Mouse (Mus musculus) common myeloid progenitor, adult 5-6 weeks (primary cell): ENCODE results near the gene Timm44. TPM values are rescaled to one million over a fixed set of nuclear protein-coding genes. Genes with fewer than 3 reads are reported as not detected.

Source experiments
- ATAC-seq: replicated peaks from 2 replicates; pipeline ENCODE4 v1.8.0; 2016; ENCODE audit warnings: low read depth, mild to moderate bottlenecking, moderate TSS enrichment, inconsistent platforms; ENCODE audit not compliant: poor library complexity, severe bottlenecking
- total RNA-seq: library from RNA; stranded (forward); fragments of 200-1000, 187-1606 nt; gene quantifications from 2 replicates; pipeline ENCODE4 v1.2.3, GENCODE M21; 2017

The Timm44 gene
- total RNA-seq, 1 experiment from 2014 or later = 135 TPM

GRCm38 (mm10) chr8:4245061-4245460 lies 30.7 kb downstream of the Timm44 start:
- no peak for ATAC-seq

GRCm38 (mm10) chr8:4239193-4239890 lies 36.4 kb downstream of the Timm44 start:
- peak; percentile 20 for ATAC-seq

GRCm38 (mm10) chr8:4238434-4239192 lies 37.1 kb downstream of the Timm44 start, which contains the start of the genes Map2k7 and Gm49320:
Map2k7 (plus strand) TSS chr8:4238740.
Gm49320 (plus strand) TSS chr8:4238865.
- ATAC-seq = peak; percentile 92

GRCm38 (mm10) chr8:4237814-4238433 lies 37.8 kb downstream of the Timm44 start:
- 0 out of 2 replicates have a peak, but pooled peaks have one; percentile 1 for ATAC-seq

GRCm38 (mm10) chr8:4230612-4231351 lies 44.9 kb downstream of the Timm44 start:
- no peak for ATAC-seq

GRCm38 (mm10) chr8:4229784-4230183 lies 45.9 kb downstream of the Timm44 start:
- ATAC-seq = no peak

GRCm38 (mm10) chr8:4227919-4228318 lies 47.8 kb downstream of the Timm44 start:
- ATAC-seq = no peak

GRCm38 (mm10) chr8:4226739-4227347 lies 48.9 kb downstream of the Timm44 start, which contains the start of gene Lrrc8e:
Lrrc8e (plus strand) TSS chr8:4226827.
- peak; percentile 59 for ATAC-seq

- peak; percentile 38; the same call in 1 of the 2 replicates for ATAC-seq
These were observed 49.4 kb downstream of the Timm44 start for GRCm38 (mm10) chr8:4226323-4226722.

- ATAC-seq = no peak
These were observed 53.7 kb downstream of the Timm44 start for GRCm38 (mm10) chr8:4222059-4222458.

GRCm38 (mm10) chr8:4219617-4220016 lies 56.1 kb downstream of the Timm44 start:
- ATAC-seq = no peak

- no peak for ATAC-seq
These were observed 58.7 kb downstream of the Timm44 start, which contains the start of gene Prr36 for GRCm38 (mm10) chr8:4216791-4217621. Prr36 (minus strand) TSS chr8:4217459.

GRCm38 (mm10) chr8:4216296-4216695 lies 59.4 kb downstream of the Timm44 start:
- ATAC-seq = no peak

- ATAC-seq = peak; percentile 73
These were observed 61.4 kb downstream of the Timm44 start for GRCm38 (mm10) chr8:4214006-4214980.

- ATAC-seq = peak; percentile 34
These were observed 62.3 kb downstream of the Timm44 start for GRCm38 (mm10) chr8:4213210-4214005.

GRCm38 (mm10) chr8:4212809-4213209 lies 62.9 kb downstream of the Timm44 start:
- ATAC-seq = peak; percentile 5; the same call in 1 of the 2 replicates

- no peak for ATAC-seq
These were observed 64.6 kb downstream of the Timm44 start for GRCm38 (mm10) chr8:4211097-4211496.
